Mouse (Mus musculus) kidney, adult 2 months (tissue): ENCODE measurements at regions not wholly inside any gene's neighbourhood (a gene's known extent, or its start where the extent isn't known, plus 50 kb on each side); places are given as distances from the start of the nearest gene placed in this dataset.

Experiments
- CTCF ChIP-seq: fragments of 200-500 bp; conservative IDR thresholded peaks from 2 replicates; pipeline ENCODE4 v1.5.1; 2011; ENCODE audit warnings: low read depth, mild to moderate bottlenecking, control low read depth, low read length, moderate library complexity, mixed read lengths; ENCODE audit not compliant: insufficient read depth, insufficient read length
- POLR2A ChIP-seq: fragments of 200-500 bp; IDR thresholded peaks from one replicate; pipeline ENCODE4 v1.6.1; 2011; ENCODE audit warnings: low read depth, low read length, control low read depth

GRCm38 (mm10) chr6:140304105-140304504, 119.7 kb upstream of the Plekha5 start:
- TF ChIP-seq CTCF = no peak
- TF ChIP-seq POLR2A = no peak
